Mouse (Mus musculus) liver, embryonic 11.5 days (tissue): ENCODE measurements around the gene Kazn. TPM values are rescaled to one million over a fixed set of nuclear protein-coding genes. Genes with fewer than 3 reads are reported as not detected.

ENCODE experiments used
- ATAC-seq: fragments of 200-750 bp; cut with Nextera tagmentation; replicated peaks from 2 replicates; pipeline ENCODE4 v1.8.0; 2017; ENCODE audit warnings: moderate number of reproducible peaks, mild to moderate bottlenecking, moderate TSS enrichment, moderate library complexity; ENCODE audit not compliant: low FRiP score
- DNase-seq: peaks from one replicate; pipeline ENCODE4 v3.0.0-alpha.2; 2017; ENCODE audit warnings: low spot score
- H3K27ac ChIP-seq: fragments of 300-500 bp; sonication (generic); 2 replicates; pipeline ENCODE4 v1.5.1; 2014; ENCODE audit warnings: mild to moderate bottlenecking, low read depth, low read length, control low read depth
- H3K27me3 ChIP-seq: fragments of 300-500 bp; sonication (generic); replicated peaks from 2 replicates; pipeline ENCODE4 v1.6.1; 2014; ENCODE audit warnings: low read length, mixed read lengths; ENCODE audit not compliant: control insufficient read depth, insufficient read depth
- H3K36me3 ChIP-seq: fragments of 300-500 bp; sonication (generic); 2 replicates; pipeline ENCODE4 v1.6.1; 2014; ENCODE audit warnings: mild to moderate bottlenecking, low read length, moderate library complexity, mixed read lengths; ENCODE audit not compliant: control insufficient read depth, insufficient read depth
- H3K4me1 ChIP-seq: fragments of 300-500 bp; sonication (generic); replicated peaks from 2 replicates; pipeline ENCODE4 v1.6.1; 2014; ENCODE audit warnings: low read length, mixed read lengths; ENCODE audit not compliant: control insufficient read depth, insufficient read depth
- H3K4me2 ChIP-seq: fragments of 300-500 bp; sonication (generic); 2 replicates; pipeline ENCODE4 v1.6.1; 2014; ENCODE audit warnings: mild to moderate bottlenecking, control low read depth, moderate library complexity
- H3K4me3 ChIP-seq: fragments of 300-500 bp; sonication (generic); 2 replicates; pipeline ENCODE4 v1.5.1; 2014; ENCODE audit warnings: low read depth, low read length, control low read depth
- H3K9ac ChIP-seq: fragments of 300-500 bp; sonication (generic); 2 replicates; pipeline ENCODE4 v1.6.1; 2014; ENCODE audit warnings: low read depth, low read length, control low read depth
- H3K9me3 ChIP-seq: fragments of 300-500 bp; sonication (generic); 2 replicates; pipeline ENCODE4 v1.6.1; 2016; ENCODE audit warnings: low read length, inconsistent platforms, mixed read lengths; ENCODE audit not compliant: control insufficient read depth
- WGBS: fragments of 180-500 bp; shearing (Covaris S2); extraction: QIAGEN DNeasy Blood & Tissue Kit; methylation state at CpG from one replicate; pipeline ENCODE4 v1.1.7; 2014; 5-methylcytosine and 5-hydroxymethylcytosine counted together
- polyA plus RNA-seq: library from polyadenylated mRNA; unstranded; fragments of >200 nt; fragmentation: Nextera tagmentation; extraction: Ambion mirVana; gene quantifications from 2 replicates; pipeline ENCODE4 v1.2.1, GENCODE M21; 2014

Kazn gene
- polyA plus RNA-seq, 1 experiment from 2014 or later, result 4.4 TPM

GRCm38 (mm10) chr4:142083762-142084130 is 155.5 kb downstream of the Kazn start:
- Histone ChIP-seq H3K27me3 (peaks cover 23% of the 10 kb centered on the region), H3K4me3 (peak overlapping the region; percentile 64), H3K27ac (peak overlapping the region; percentile 68; the same call in 1 of the 2 replicates), H3K36me3 (no peaks in the 10 kb centered on the region), H3K4me2 (peak overlapping the region; percentile 90), H3K4me1 (peaks cover 10% of the 10 kb centered on the region), H3K9ac (peak overlapping the region; percentile 55), H3K9me3 (no peaks in the 10 kb centered on the region)
- DNase-seq (no peak), ATAC-seq (peak; percentile 65)
- 1% methylated on average over 27 of the region's 29 CpGs for WGBS

- ATAC-seq (no peak), DNase-seq (no peak)
- Histone ChIP-seq H3K9ac (no peak overlapping the region), H3K4me2 (peak overlapping the region; percentile 90), H3K27me3 (peaks cover 23% of the 10 kb centered on the region), H3K36me3 (no peaks in the 10 kb centered on the region), H3K4me1 (peaks cover 10% of the 10 kb centered on the region), H3K4me3 (peak overlapping the region; percentile 64), H3K9me3 (no peaks in the 10 kb centered on the region), H3K27ac (no peak overlapping the region)
- 48% methylated on average over 6 of the region's 6 CpGs for WGBS
Measured at GRCm38 (mm10) chr4:142083193-142083592, 156.0 kb downstream of the Kazn start.

GRCm38 (mm10) chr4:142082703-142083102 is 156.5 kb downstream of the Kazn start:
- DNase-seq (no peak), ATAC-seq (no peak)
- H3K4me1 ChIP-seq, result peaks cover 13% of the 10 kb centered on the region
- H3K9me3 ChIP-seq, result no peaks in the 10 kb centered on the region
- H3K4me3 ChIP-seq, result no peak overlapping the region
- WGBS, result 64% methylated on average over 4 of the region's 4 CpGs
- H3K36me3 ChIP-seq, result no peaks in the 10 kb centered on the region
- peak overlapping the region; percentile 90 for H3K4me2 ChIP-seq
- H3K9ac ChIP-seq, result no peak overlapping the region
- H3K27me3 ChIP-seq, result peaks cover 23% of the 10 kb centered on the region
- H3K27ac ChIP-seq, result no peak overlapping the region

GRCm38 (mm10) chr4:142081631-142082283 is 157.4 kb downstream of the Kazn start:
- Histone ChIP-seq H3K4me2 (peak overlapping the region; percentile 24; the same call in 1 of the 2 replicates), H3K4me1 (peaks cover 19% of the 10 kb centered on the region), H3K9me3 (no peaks in the 10 kb centered on the region), H3K27me3 (peaks cover 23% of the 10 kb centered on the region), H3K27ac (no peak overlapping the region), H3K36me3 (no peaks in the 10 kb centered on the region), H3K9ac (no peak overlapping the region), H3K4me3 (no peak overlapping the region)
- WGBS, result 50% methylated on average over 13 of the region's 13 CpGs
- ATAC-seq, result no peak
- no peak for DNase-seq

- 77% methylated on average over 18 of the region's 18 CpGs for WGBS
- Histone ChIP-seq H3K4me1 (peaks cover 19% of the 10 kb centered on the region), H3K27me3 (peaks cover 23% of the 10 kb centered on the region), H3K4me3 (no peak overlapping the region), H3K4me2 (no peak overlapping the region), H3K9ac (no peak overlapping the region), H3K27ac (no peak overlapping the region), H3K36me3 (no peaks in the 10 kb centered on the region), H3K9me3 (no peaks in the 10 kb centered on the region)
- no peak for ATAC-seq
- DNase-seq, result no peak
Measured at GRCm38 (mm10) chr4:142080901-142081630, 158.1 kb downstream of the Kazn start.

- Histone ChIP-seq H3K27ac (no peak overlapping the region), H3K9ac (no peak overlapping the region), H3K4me3 (no peak overlapping the region), H3K36me3 (no peaks in the 10 kb centered on the region), H3K4me2 (no peak overlapping the region), H3K27me3 (peaks cover 22% of the 10 kb centered on the region), H3K4me1 (peaks cover 19% of the 10 kb centered on the region), H3K9me3 (no peaks in the 10 kb centered on the region)
- no peak for ATAC-seq
- 73% methylated on average over 4 of the region's 4 CpGs for WGBS
- no peak for DNase-seq
Measured at GRCm38 (mm10) chr4:142080487-142080767, 158.8 kb downstream of the Kazn start.

- H3K27ac ChIP-seq, result no peak overlapping the region
- WGBS, result 60% methylated on average over 14 of the region's 14 CpGs
Measured at GRCm38 (mm10) chr4:142079629-142080486, 159.3 kb downstream of the Kazn start.

GRCm38 (mm10) chr4:142077572-142078271 is 161.5 kb downstream of the Kazn start:
- no peaks in the 10 kb centered on the region for H3K36me3 ChIP-seq
- no peak overlapping the region for H3K4me3 ChIP-seq
- ATAC-seq (no peak), DNase-seq (no peak)
- peaks cover 26% of the 10 kb centered on the region for H3K4me1 ChIP-seq
- no peak overlapping the region for H3K9ac ChIP-seq
- WGBS, result 35% methylated on average over 18 of the region's 18 CpGs
- no peak overlapping the region for H3K27ac ChIP-seq
- H3K27me3 ChIP-seq, result peaks cover 2% of the 10 kb centered on the region
- peak overlapping the region; percentile 10; the same call in 1 of the 2 replicates for H3K4me2 ChIP-seq
- H3K9me3 ChIP-seq, result no peaks in the 10 kb centered on the region

More at GRCm38 (mm10) chr4:142079629-142080486, 159.3 kb downstream of the Kazn start:
- H3K36me3 ChIP-seq, result no peaks in the 10 kb centered on the region
- DNase-seq, result no peak
- H3K4me3 ChIP-seq, result no peak overlapping the region
- no peak for ATAC-seq
- no peaks in the 10 kb centered on the region for H3K9me3 ChIP-seq
- peaks cover 17% of the 10 kb centered on the region for H3K27me3 ChIP-seq
- no peak overlapping the region for H3K4me2 ChIP-seq
- peaks cover 24% of the 10 kb centered on the region for H3K4me1 ChIP-seq
- H3K9ac ChIP-seq, result no peak overlapping the region
